Mouse (Mus musculus) heart, adult 2 months (tissue): ENCODE measurements at regions not wholly inside any gene's neighbourhood (a gene's known extent, or its start where the extent isn't known, plus 50 kb on each side); places are given as distances from the start of the nearest gene placed in this dataset.

Experiments
- DNase-seq, 2 experiments: peaks; one replicate each; pipeline ENCODE4 v3.0.0; 2021
- H3K27ac ChIP-seq: fragments of 200-600 bp; 2 replicates; pipeline ENCODE4 v1.8.1; 2022
- H3K27me3 ChIP-seq: fragments of 200-500 bp; 2 replicates; pipeline ENCODE4 v1.6.1; 2012; ENCODE audit warnings: mild to moderate bottlenecking, low read length, inconsistent platforms, mixed read lengths; ENCODE audit not compliant: control insufficient read depth, insufficient read depth
- H3K36me3 ChIP-seq: fragments of 200-500 bp; 2 replicates; pipeline ENCODE4 v1.6.1; 2012; ENCODE audit warnings: low read length, inconsistent platforms; ENCODE audit not compliant: control insufficient read depth, insufficient read depth
- H3K4me1 ChIP-seq: fragments of 200-500 bp; 2 replicates; pipeline ENCODE4 v1.6.1; 2011; ENCODE audit warnings: low read length; ENCODE audit not compliant: control insufficient read depth, insufficient read depth
- H3K4me3 ChIP-seq: fragments of 200-600 bp; 2 replicates; pipeline ENCODE4 v1.8.1; 2022
- H3K79me2 ChIP-seq: fragments of 200-500 bp; replicated peaks from 2 replicates; pipeline ENCODE4 v1.6.1; 2012; ENCODE audit warnings: mild to moderate bottlenecking, inconsistent platforms, low read length, moderate library complexity, mixed read lengths; ENCODE audit not compliant: control insufficient read depth, insufficient read depth
- H3K9ac ChIP-seq: fragments of 200-500 bp; 2 replicates; pipeline ENCODE4 v1.6.1; 2012; ENCODE audit warnings: low read depth, mild to moderate bottlenecking, control low read depth, inconsistent platforms, low read length, mixed read lengths
- CTCF ChIP-seq: fragments of 200-600 bp; IDR thresholded peaks from 2 replicates; pipeline ENCODE4 v1.8.1; 2022; ENCODE audit warnings: antibody characterized with exemption, mild to moderate bottlenecking, moderate library complexity
- EP300 ChIP-seq: fragments of 200-500 bp; IDR thresholded peaks from 2 replicates; pipeline ENCODE4 v1.6.1; 2011; ENCODE audit warnings: low read depth, low read length, control low read depth; ENCODE audit not compliant: insufficient read depth
- POLR2A ChIP-seq: fragments of 200-500 bp; IDR thresholded peaks from 2 replicates; pipeline ENCODE4 v1.6.1; 2011; ENCODE audit warnings: mild to moderate bottlenecking, low read depth, low read length, control low read depth; ENCODE audit not compliant: insufficient read depth
- WGBS: fragments of 180-500 bp; shearing (Covaris S2); methylation state at CpG from one replicate; pipeline ENCODE4 v1.1.7; 2018; 5-methylcytosine and 5-hydroxymethylcytosine counted together
- intact Hi-C: fragments of 180-260 bp; cut with DNase I; formaldehyde crosslinking; loops from one replicate; pipeline ENCODE4 v1.15.1; 2025

GRCm38 (mm10) chr5:111620626-111621025 lies 113.1 kb upstream of the Gm26897 start:
- Histone ChIP-seq H3K27ac (peak overlapping the region; percentile 80), H3K4me1 (peaks cover 11% of the 10 kb centered on the region), H3K79me2 (no peaks in the 10 kb centered on the region), H3K9ac (peak overlapping the region; percentile 18; the same call in 1 of the 2 replicates), H3K36me3 (no peaks in the 10 kb centered on the region), H3K4me3 (no peak overlapping the region), H3K27me3 (no peaks in the 10 kb centered on the region)
- TF ChIP-seq EP300 (0 out of 2 replicates have a peak, but pooled peaks have one; percentile 59), CTCF (peak; percentile 77), POLR2A (peak; percentile 32; the same call in 1 of the 2 replicates)
- DNase-seq, result peak; percentile 69 to 76
- intact Hi-C loops, result loop anchor here (2.0 to 5.0 kb wide), 2 partner anchors 57 to 204 kb away; partner anchors contain the start of gene Mn1
- whole genome bisulfite sequencing, result 23% methylated on average over 6 of the region's 6 CpGs

GRCm38 (mm10) chr5:111622481-111622880 lies 111.2 kb upstream of the Gm26897 start:
- no peak for TF ChIP-seq EP300
- TF ChIP-seq POLR2A, result no peak
- no peak for TF ChIP-seq CTCF
- DNase-seq, result peak in 1 of 2 experiments; percentile 45
- H3K4me3 ChIP-seq, result no peak overlapping the region
- peak overlapping the region; percentile 66 for H3K27ac ChIP-seq
- peaks cover 11% of the 10 kb centered on the region for H3K4me1 ChIP-seq
- H3K36me3 ChIP-seq, result no peaks in the 10 kb centered on the region
- intact Hi-C loops, result loop anchor here (5.0 kb wide), 1 partner anchor 55 kb away; no protein-coding TSS in a partner anchor
- WGBS, result 62% methylated on average over 5 of the region's 5 CpGs
- H3K27me3 ChIP-seq, result no peaks in the 10 kb centered on the region
- H3K79me2 ChIP-seq, result no peaks in the 10 kb centered on the region
- no peak overlapping the region for H3K9ac ChIP-seq

- H3K4me1 ChIP-seq, result no peaks in the 10 kb centered on the region
- no peak for DNase-seq
- 67% methylated on average over 6 of the region's 6 CpGs for WGBS
- no peak overlapping the region for H3K4me3 ChIP-seq
- intact Hi-C loops, result no loop called here
- H3K9ac ChIP-seq, result no peak overlapping the region
- H3K27me3 ChIP-seq, result no peaks in the 10 kb centered on the region
- no peaks in the 10 kb centered on the region for H3K36me3 ChIP-seq
- H3K79me2 ChIP-seq, result no peaks in the 10 kb centered on the region
- H3K27ac ChIP-seq, result no peak overlapping the region
- TF ChIP-seq CTCF, result no peak
- no peak for TF ChIP-seq POLR2A
- TF ChIP-seq EP300, result no peak
Measured at GRCm38 (mm10) chr5:111626273-111626798, 107.4 kb upstream of the Gm26897 start.

- intact Hi-C loops, result no loop called here
- no peak overlapping the region for H3K4me3 ChIP-seq
- TF ChIP-seq POLR2A (no peak), CTCF (no peak), EP300 (no peak)
- H3K4me1 ChIP-seq, result no peaks in the 10 kb centered on the region
- no peaks in the 10 kb centered on the region for H3K79me2 ChIP-seq
- H3K27ac ChIP-seq, result no peak overlapping the region
- no peak overlapping the region for H3K9ac ChIP-seq
- DNase-seq, result no peak
- WGBS, result 89% methylated on average over 3 of the region's 3 CpGs
- H3K27me3 ChIP-seq, result no peaks in the 10 kb centered on the region
- no peaks in the 10 kb centered on the region for H3K36me3 ChIP-seq
Measured at GRCm38 (mm10) chr5:111630313-111630844, 103.3 kb upstream of the Gm26897 start.

GRCm38 (mm10) chr5:111631572-111632161 lies 102.1 kb upstream of the Gm26897 start:
- intact Hi-C loops, result no loop called here
- Histone ChIP-seq H3K27ac (no peak overlapping the region), H3K9ac (no peak overlapping the region), H3K4me1 (no peaks in the 10 kb centered on the region), H3K27me3 (no peaks in the 10 kb centered on the region), H3K79me2 (no peaks in the 10 kb centered on the region), H3K36me3 (no peaks in the 10 kb centered on the region), H3K4me3 (no peak overlapping the region)
- TF ChIP-seq CTCF, result no peak
- no peak for TF ChIP-seq EP300
- no peak for TF ChIP-seq POLR2A
- WGBS, result 67% methylated on average over 18 of the region's 18 CpGs
- DNase-seq, result no peak

GRCm38 (mm10) chr5:111635092-111635491 lies 98.6 kb upstream of the Gm26897 start:
- whole genome bisulfite sequencing, result 84% methylated on average over 5 of the region's 5 CpGs
- H3K36me3 ChIP-seq, result no peaks in the 10 kb centered on the region
- no peaks in the 10 kb centered on the region for H3K27me3 ChIP-seq
- TF ChIP-seq CTCF, result no peak
- no peak for TF ChIP-seq POLR2A
- TF ChIP-seq EP300, result no peak
- H3K4me1 ChIP-seq, result no peaks in the 10 kb centered on the region
- no peak for DNase-seq
- H3K4me3 ChIP-seq, result no peak overlapping the region
- intact Hi-C loops, result no loop called here
- H3K79me2 ChIP-seq, result no peaks in the 10 kb centered on the region
- H3K9ac ChIP-seq, result no peak overlapping the region
- no peak overlapping the region for H3K27ac ChIP-seq
